Mouse (Mus musculus): Measurements from ENCODE around the gene Nfatc2ip. TPM values are rescaled to one million over a fixed set of nuclear protein-coding genes. Genes with fewer than 3 reads are reported as not detected.

The Nfatc2ip gene
- polyA plus RNA-seq, 1 experiment from 2014 or later, result 3.4 TPM

DNA sequence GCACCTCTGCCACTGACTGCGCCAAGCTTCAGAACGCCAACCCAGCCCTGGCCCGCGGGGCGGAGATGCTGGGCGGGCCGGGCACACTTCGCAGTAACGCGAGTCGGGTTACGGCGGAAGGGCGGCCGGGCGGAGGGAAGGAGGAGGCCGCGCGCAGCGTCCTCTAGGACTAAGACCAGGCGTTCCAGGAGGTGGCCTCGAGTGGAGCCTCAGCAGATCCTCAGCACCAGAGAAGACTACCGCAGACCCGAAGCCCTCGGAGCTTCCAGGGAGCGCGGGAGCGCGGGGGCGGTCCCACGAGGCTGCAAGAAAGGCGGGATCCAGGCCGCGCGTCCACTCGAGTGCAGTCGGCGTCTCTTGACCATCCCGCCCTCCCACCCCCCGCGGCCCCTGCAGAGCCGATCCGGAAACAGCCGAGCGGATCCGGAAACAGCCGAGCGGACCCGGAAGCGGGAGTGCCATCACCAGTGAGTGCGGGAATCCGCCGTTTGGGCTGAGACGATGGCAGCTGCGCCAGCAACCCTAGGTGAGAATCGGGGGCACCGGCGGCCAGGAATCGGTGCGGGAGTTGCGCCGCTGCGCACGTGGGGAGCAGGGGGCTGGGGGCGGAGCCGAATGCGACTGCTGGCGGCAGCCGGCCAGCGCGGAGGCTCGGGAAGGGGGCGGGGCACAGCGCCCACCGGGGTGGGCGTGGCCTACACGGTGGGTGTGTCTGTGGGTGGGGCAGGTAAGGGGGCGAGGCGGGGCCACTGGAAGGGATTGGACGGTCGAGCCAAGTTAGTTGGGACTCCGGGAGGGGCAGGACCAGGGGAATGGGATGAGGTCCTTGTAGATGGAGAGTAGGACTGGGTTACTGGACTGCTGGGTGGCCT lies 32.3 kb upstream of the Nfatc2ip start, which contains the start of gene Rabep2:
Gene Rabep2, plus strand, starts transcription at position 129 of the 872 bp plus-strand sequence.
- peaks cover 15% of the 10 kb centered on the region for H3K4me1 ChIP-seq
- H3K27ac ChIP-seq (replicated peaks), result peak within 1 kb of the TSS; percentile 88
- no peaks in the 10 kb centered on the region for H3K9me3 ChIP-seq
- peak within 1 kb of the TSS; percentile 76 for H3K4me2 ChIP-seq (replicated peaks)
- peak; percentile 94 for ATAC-seq (ENCODE audit: low FRiP score, low read depth)
- peak within 1 kb of the TSS; percentile 77 for H3K4me3 ChIP-seq
- H3K27me3 ChIP-seq, result 0 out of 2 replicates have a peak, but pooled peaks cover 4% of the 10 kb centered on the region
- peak within 1 kb of the TSS; percentile 89 for H3K9ac ChIP-seq (replicated peaks)
- 0 out of 2 replicates have a peak, but pooled peaks cover 4% of the 10 kb centered on the region for H3K36me3 ChIP-seq
- under 1% methylated on average over 76 of the region's 82 CpGs for WGBS

DNA sequence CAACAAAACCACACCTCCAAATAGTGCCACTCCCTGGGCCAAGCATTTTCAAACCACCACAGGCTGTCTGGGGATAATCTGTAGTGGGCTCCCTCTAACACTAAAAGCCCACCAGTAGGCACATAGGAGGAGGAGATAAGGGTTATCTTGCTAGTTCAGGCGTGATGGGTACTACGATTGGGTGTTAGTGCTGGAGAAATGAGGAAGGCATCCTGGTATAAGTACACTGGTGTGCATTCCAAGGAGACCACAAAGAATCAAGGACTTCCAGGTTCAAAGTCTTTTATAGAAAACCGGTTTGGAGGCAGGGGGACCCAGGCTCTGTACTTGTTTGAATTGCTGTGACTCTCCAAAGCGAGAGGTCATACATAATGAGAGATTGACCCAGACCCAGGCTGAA lies 31.6 kb upstream of the Nfatc2ip start:
- peaks cover 15% of the 10 kb centered on the region for H3K4me1 ChIP-seq
- no peaks in the 10 kb centered on the region for H3K9me3 ChIP-seq
- peak overlapping the region; percentile 76 for H3K4me2 ChIP-seq (replicated peaks)
- peak overlapping the region; percentile 89 for H3K9ac ChIP-seq (replicated peaks)
- H3K36me3 ChIP-seq, result 0 out of 2 replicates have a peak, but pooled peaks cover 4% of the 10 kb centered on the region
- H3K27me3 ChIP-seq, result 0 out of 2 replicates have a peak, but pooled peaks cover 4% of the 10 kb centered on the region
- whole genome bisulfite sequencing, result 26% methylated on average over 4 of the region's 4 CpGs
- peak overlapping the region; percentile 88 for H3K27ac ChIP-seq (replicated peaks)
- 0 out of 2 replicates have a peak, but pooled peaks have one; percentile 7 for ATAC-seq (ENCODE audit: low FRiP score, low read depth)
- H3K4me3 ChIP-seq, result peak overlapping the region; percentile 77

DNA sequence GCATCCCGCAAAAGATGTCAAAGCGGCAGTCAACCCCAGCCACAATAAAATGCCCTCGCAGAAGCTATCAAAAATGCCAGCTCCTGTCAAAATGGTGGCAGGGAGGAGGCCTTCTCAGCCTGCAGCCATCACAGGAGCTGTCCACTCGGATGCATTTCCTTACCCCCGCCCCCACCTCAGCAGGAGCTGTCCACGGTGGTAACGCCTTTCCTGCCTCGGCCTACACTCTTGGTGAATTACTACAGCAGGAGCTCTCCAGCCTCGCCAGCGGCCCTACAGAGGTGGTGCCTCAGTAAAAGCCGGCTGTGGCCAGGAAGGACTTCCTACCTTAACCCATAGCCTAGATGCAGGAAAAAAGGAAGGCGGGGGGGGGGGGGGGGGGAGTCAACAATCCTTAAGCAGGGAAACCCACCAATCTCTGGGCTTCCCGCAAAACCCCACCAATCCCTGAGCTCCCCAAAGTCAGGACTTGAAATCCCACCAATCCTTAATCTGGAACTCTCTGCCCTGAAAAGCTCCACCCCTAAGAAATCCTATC lies 30.9 kb upstream of the Nfatc2ip start:
- no peak for ATAC-seq (ENCODE audit: low FRiP score, low read depth)
- Histone ChIP-seq H3K36me3 (0 out of 2 replicates have a peak, but pooled peaks cover 4% of the 10 kb centered on the region), H3K27me3 (0 out of 2 replicates have a peak, but pooled peaks cover 4% of the 10 kb centered on the region), H3K4me3 (no peak overlapping the region), H3K4me1 (peaks cover 15% of the 10 kb centered on the region), H3K27ac (replicated peaks) (no peak overlapping the region), H3K4me2 (replicated peaks) (peak overlapping the region; percentile 76), H3K9ac (replicated peaks) (peak overlapping the region; percentile 89; the same call in 1 of the 2 replicates), H3K9me3 (no peaks in the 10 kb centered on the region)
- WGBS, result 67% methylated on average over 12 of the region's 13 CpGs

DNA sequence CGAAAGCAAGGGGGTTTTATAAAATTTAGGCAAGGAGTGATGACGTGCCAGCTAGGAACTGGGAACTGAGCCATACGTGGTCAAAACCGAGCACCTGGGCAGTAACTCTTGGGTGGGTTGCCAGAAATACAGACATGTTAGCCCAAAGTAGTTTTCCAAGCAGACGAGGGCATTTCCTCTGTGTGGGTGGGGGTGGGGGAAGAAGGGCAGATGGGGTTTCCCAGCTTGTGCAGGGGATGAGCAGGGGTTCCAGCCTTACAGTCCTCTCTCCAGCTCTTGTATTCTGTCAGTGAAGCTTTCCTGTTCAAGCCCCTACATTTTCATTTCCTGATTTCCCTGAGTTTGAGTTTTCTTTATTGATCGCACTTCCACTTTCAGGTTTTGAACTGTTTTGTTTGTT lies 27.6 kb upstream of the Nfatc2ip start:
- no peak for ATAC-seq (ENCODE audit: low FRiP score, low read depth)
- no peaks in the 10 kb centered on the region for H3K36me3 ChIP-seq

DNA sequence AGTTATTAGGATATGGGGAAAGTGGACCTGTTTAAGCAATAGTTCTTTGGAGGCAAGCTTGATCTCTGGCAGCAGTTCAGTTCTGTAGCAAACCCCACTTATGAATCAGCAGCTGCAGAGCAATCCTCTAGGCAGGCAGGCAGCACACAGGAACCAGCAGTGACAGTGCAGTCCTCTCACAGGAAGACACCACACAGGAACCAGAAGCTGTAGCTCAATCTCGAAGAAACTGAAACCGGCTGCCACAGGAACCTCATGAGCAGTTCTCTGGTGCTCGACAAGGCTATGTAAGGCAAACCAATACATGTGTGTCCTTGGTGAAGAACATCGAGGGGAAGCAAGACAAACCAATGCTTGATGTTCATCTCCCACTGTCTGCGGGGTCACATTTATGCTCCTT lies 25.2 kb upstream of the Nfatc2ip start:
- Histone ChIP-seq H3K9me3 (no peaks in the 10 kb centered on the region), H3K27me3 (no peaks in the 10 kb centered on the region; the same call in 1 of the 2 replicates), H3K4me2 (replicated peaks) (no peak overlapping the region), H3K9ac (replicated peaks) (no peak overlapping the region), H3K4me3 (no peak overlapping the region), H3K4me1 (peaks cover 6% of the 10 kb centered on the region), H3K27ac (replicated peaks) (no peak overlapping the region), H3K36me3 (no peaks in the 10 kb centered on the region)
- WGBS, result 94% methylated on average over 5 of the region's 5 CpGs
- no peak for ATAC-seq (ENCODE audit: low FRiP score, low read depth)

More for the DNA sequence above, 27.6 kb upstream of the Nfatc2ip start:
- Histone ChIP-seq H3K9ac (replicated peaks) (no peak overlapping the region), H3K4me3 (no peak overlapping the region), H3K4me1 (peaks cover 7% of the 10 kb centered on the region), H3K9me3 (no peaks in the 10 kb centered on the region), H3K27ac (replicated peaks) (no peak overlapping the region), H3K4me2 (replicated peaks) (no peak overlapping the region), H3K27me3 (no peaks in the 10 kb centered on the region)
- 83% methylated on average over 6 of the region's 6 CpGs for WGBS

DNA sequence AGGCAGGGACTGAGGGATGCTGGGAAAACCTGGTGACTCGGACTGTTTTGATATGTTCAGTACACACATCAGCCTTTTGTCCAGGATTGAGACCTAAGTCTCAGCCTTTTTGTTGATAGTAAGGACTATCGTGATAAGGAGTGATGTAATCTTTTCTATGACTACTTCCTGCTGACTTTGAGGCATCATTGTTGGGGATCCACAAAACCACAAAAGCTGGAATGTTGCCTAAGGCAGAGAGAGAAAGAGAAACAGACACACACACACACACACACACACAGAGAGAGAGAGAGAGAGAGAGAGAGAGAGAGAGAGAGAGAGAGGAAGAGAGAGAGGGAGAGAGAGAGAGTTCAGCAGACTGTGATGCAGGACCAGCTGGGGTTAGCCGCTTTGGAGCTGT lies 22.0 kb upstream of the Nfatc2ip start:
- Histone ChIP-seq H3K36me3 (no peaks in the 10 kb centered on the region), H3K9me3 (no peaks in the 10 kb centered on the region), H3K4me3 (no peak overlapping the region), H3K4me2 (replicated peaks) (no peak overlapping the region), H3K9ac (replicated peaks) (no peak overlapping the region), H3K27me3 (peaks cover 10% of the 10 kb centered on the region), H3K4me1 (peaks cover 11% of the 10 kb centered on the region), H3K27ac (replicated peaks) (no peak overlapping the region)
- WGBS, result 79% methylated on average over 3 of the region's 3 CpGs
- ATAC-seq (ENCODE audit: low FRiP score, low read depth), result no peak

DNA sequence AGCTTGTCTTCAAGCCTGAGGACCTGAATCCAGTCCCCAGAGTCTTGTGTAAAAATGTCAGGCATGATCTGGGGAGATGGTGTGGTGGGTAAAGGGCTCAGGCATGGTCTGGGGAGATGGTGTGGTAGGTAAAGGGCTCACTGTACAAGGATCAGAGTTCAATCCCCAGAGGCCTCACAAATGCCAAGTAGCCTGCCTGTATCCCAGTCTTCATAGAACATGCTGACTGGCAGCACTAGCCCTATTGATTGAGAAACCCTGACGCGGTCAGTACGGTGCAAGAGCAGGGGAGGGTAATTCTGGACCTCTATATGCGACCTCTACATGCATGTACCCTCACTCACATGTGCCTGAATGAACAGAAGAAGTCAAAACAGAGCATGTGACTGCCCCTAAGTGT lies 21.1 kb upstream of the Nfatc2ip start:
- Histone ChIP-seq H3K4me1 (peaks cover 11% of the 10 kb centered on the region), H3K4me3 (no peak overlapping the region), H3K27ac (replicated peaks) (no peak overlapping the region), H3K27me3 (peaks cover 10% of the 10 kb centered on the region), H3K36me3 (no peaks in the 10 kb centered on the region), H3K9me3 (no peaks in the 10 kb centered on the region), H3K4me2 (replicated peaks) (no peak overlapping the region), H3K9ac (replicated peaks) (no peak overlapping the region)
- no peak for ATAC-seq (ENCODE audit: low FRiP score, low read depth)
- 64% methylated on average over 4 of the region's 4 CpGs for WGBS

DNA sequence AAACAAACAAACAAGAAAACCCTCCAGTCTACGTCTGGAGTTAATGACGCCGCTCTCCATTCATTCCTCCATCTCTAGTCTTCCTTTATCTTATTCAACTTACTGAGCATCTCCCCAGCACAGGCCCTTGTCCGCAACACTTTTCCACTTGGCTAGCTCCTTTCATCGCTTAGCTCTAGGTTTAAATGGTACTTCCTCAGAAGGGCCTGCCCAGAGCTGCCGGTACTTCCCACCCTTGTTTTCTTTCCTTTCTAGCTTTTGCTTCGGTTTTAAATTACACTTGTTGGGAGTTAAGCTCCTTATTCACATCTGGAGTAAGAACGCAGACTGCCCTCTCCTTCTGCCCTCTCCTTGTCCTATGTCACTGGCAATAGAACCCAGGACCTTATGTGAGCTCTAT lies 20.5 kb upstream of the Nfatc2ip start:
- 2% methylated on average over 8 of the region's 8 CpGs for WGBS
- Histone ChIP-seq H3K9ac (replicated peaks) (no peak overlapping the region), H3K4me2 (replicated peaks) (no peak overlapping the region), H3K4me3 (no peak overlapping the region), H3K27me3 (peaks cover 10% of the 10 kb centered on the region), H3K36me3 (no peaks in the 10 kb centered on the region), H3K27ac (replicated peaks) (no peak overlapping the region), H3K4me1 (peaks cover 11% of the 10 kb centered on the region), H3K9me3 (no peaks in the 10 kb centered on the region)
- no peak for ATAC-seq (ENCODE audit: low FRiP score, low read depth)

DNA sequence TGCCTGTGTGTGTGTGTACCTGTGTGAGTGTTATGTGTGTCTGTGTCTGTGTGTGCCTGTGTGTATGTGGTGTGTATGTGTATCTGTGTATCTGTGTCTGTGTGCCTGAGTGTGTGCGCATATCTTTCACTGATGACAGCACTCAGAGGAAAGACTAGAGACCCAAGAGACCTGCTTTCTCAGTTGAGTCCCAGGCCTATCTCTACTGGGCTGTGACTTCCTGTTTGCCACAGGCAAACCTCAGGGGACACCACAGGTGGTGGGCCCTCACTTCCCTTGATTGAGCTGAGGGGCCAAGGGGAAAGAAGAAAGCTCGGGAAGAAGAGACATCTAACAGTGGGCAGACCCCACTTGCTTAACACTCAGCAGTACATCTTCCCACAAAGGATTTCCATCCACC lies 20.1 kb upstream of the Nfatc2ip start:
- WGBS, result 43% methylated on average over 2 of the region's 2 CpGs
- Histone ChIP-seq H3K27ac (replicated peaks) (no peak overlapping the region), H3K4me2 (replicated peaks) (no peak overlapping the region), H3K9ac (replicated peaks) (no peak overlapping the region), H3K9me3 (no peaks in the 10 kb centered on the region), H3K27me3 (peaks cover 10% of the 10 kb centered on the region), H3K4me3 (no peak overlapping the region), H3K36me3 (no peaks in the 10 kb centered on the region), H3K4me1 (peaks cover 11% of the 10 kb centered on the region)
- ATAC-seq (ENCODE audit: low FRiP score, low read depth), result no peak

DNA sequence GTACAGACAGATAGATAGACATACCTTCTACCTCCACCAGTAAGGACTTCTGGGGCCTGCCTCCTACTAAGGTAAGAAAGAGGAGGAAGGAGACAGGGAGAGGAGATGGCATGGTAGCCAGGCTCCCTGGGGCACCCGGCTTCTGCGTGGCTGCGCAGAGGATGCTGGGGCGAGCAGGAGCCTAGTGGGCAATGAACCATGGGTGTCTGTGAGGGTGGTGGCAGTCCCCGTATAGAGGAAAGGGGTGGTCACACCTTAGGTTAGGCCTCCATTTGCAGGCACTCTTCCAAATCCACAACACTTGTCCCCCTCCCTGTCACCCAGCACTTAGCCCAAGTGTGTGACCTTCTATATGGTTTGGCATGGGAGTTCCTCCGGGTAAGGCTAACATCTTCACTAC lies 18.2 kb upstream of the Nfatc2ip start, which contains the start of gene Cd19:
Gene Cd19, minus strand, starts transcription at position 165 of the 400 bp plus-strand sequence.
- Histone ChIP-seq H3K4me1 (peaks cover 11% of the 10 kb centered on the region), H3K36me3 (no peaks in the 10 kb centered on the region), H3K9ac (replicated peaks) (no peak within 1 kb of the TSS), H3K9me3 (no peaks in the 10 kb centered on the region), H3K27ac (replicated peaks) (no peak within 1 kb of the TSS), H3K4me3 (no peak within 1 kb of the TSS), H3K27me3 (peaks cover 10% of the 10 kb centered on the region), H3K4me2 (replicated peaks) (no peak within 1 kb of the TSS)
- no peak for ATAC-seq (ENCODE audit: low FRiP score, low read depth)
- 92% methylated on average over 6 of the region's 6 CpGs for WGBS

DNA sequence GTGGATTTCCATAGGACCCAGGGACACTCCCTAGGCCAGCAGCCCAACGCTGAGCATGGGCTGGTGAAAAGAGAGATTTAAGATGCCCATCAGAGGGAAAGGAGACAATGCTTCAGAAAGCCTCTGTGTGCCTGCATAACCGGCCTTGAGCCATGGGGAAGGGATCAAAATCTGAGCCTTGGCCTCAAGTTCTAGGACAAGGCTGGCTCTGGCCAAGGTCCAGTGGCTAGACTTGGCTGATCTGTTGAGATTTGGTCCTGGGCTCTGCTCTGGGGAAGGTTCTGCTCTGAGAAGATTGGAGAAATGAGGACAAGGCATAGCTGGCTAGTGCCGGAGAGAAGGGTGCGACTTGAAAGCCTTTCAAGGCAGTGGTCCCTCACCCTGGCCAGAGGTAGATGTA lies 14.5 kb upstream of the Nfatc2ip start:
- H3K9me3 ChIP-seq, result no peaks in the 10 kb centered on the region
- no peaks in the 10 kb centered on the region for H3K4me1 ChIP-seq
- no peak for ATAC-seq (ENCODE audit: low FRiP score, low read depth)
- H3K4me2 ChIP-seq (replicated peaks), result no peak overlapping the region
- WGBS, result 87% methylated on average over 4 of the region's 4 CpGs
- H3K27ac ChIP-seq (replicated peaks), result no peak overlapping the region
- no peaks in the 10 kb centered on the region for H3K36me3 ChIP-seq
- no peak overlapping the region for H3K4me3 ChIP-seq
- H3K9ac ChIP-seq (replicated peaks), result no peak overlapping the region
- H3K27me3 ChIP-seq, result peaks cover 10% of the 10 kb centered on the region

DNA sequence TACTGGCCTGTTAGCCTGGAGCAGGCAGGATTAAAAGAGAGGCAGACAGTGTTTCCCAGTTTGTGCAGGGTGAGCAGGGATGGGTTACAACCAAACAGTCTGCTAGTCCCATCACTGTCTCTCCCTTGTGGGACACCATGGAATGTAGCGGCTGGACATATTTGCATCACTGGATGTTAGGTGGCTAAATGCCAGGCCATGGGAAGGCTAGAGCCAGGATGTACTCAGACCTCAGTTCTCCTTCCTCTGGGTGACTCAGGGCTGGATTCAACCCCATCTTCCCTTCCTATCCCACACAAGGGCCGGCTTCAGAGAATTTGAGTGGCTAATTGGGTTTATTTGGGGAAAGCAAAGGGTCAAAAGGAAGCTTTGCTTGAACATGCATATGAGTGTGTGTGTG lies 12.1 kb upstream of the Nfatc2ip start:
- Histone ChIP-seq H3K9ac (replicated peaks) (no peak overlapping the region), H3K36me3 (no peaks in the 10 kb centered on the region), H3K4me3 (no peak overlapping the region), H3K27me3 (no peaks in the 10 kb centered on the region), H3K4me2 (replicated peaks) (no peak overlapping the region), H3K4me1 (no peaks in the 10 kb centered on the region), H3K9me3 (no peaks in the 10 kb centered on the region), H3K27ac (replicated peaks) (no peak overlapping the region)
- ATAC-seq (ENCODE audit: low FRiP score, low read depth), result no peak
- WGBS, result 88% methylated on average over 2 of the region's 2 CpGs
